Mouse (Mus musculus) lung, postnatal 36 days (tissue): ENCODE measurements around the gene Shc4.

Experiments
- DNase-seq: peaks from one replicate; pipeline ENCODE4 v3.0.0; 2022; ENCODE audit warnings: mixed read lengths

Gene Shc4

GRCm38 (mm10) chr2:125684559-125685440 is 39.1 kb downstream of the Shc4 start:
- no peak for DNase-seq

DNA sequence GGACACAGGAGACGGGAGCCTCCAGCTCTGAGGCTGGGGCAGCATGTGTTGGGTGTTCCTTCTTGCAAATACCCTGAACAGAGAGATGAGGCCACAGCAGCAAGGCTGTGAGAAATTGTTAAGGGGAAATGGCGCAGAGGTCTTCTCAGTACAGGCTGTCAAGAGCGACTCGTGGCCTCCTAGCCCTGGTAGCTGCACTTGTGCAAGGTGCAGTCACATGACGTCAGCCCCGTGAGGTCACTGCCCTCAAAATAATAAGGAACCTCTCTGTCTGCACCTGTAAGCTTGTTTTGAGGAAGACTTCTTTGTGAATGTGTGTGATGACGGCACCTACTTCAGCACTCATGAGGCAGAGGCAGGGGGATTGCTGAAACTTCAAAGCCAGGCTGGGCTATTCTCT is 40.1 kb downstream of the Shc4 start:
- DNase-seq: no peak

DNA sequence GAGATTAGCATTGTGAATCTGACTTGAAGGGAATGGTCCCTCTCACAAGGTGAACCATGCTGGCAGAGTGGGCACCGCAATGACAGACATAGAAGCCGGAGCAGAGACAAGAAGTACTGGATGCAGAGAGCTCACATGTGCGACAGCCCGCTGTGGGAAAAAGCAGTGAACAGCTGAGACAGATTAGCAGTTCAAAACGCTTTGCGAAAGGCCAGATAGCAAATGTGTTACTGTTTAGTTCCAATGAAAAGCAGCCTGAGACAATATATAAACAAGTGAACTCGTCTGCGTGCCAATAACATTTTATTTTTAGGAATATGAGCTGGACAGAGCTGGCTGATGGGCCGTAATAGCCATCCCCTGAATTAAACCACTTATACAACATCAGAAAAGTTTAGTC is 42.1 kb downstream of the Shc4 start:
- no peak for DNase-seq

DNA sequence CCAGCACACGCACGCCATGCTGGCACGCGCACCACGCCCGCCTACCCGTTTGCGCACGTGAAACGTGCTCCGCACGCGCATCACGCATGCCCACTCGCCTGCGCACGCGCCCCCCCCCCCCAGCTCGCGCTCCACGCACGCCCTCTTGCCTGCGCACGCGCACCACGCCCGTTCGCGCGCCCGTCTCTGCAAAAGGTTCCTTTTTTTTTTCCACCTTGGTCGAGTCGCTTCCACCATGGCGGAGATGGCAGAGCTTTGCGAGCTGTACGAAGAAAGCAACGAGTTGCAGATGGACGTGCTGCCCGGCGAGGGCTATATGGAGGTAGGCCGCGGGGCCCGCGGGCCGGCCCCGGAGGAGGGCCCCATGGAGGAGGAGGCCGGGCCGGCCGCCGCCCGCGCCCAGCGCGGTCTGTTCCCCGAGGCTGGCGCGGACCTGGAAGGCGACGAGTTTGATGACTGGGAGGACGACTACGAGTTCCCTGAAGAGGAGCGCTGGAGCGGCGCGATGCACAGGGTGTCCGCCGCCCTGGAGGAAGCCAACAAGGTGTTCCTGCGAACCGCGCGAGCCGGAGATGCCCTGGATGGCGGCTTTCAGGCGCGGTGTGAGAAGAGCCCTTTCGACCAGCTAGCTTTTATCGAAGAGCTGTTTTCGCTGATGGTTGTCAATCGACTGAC is 50.9 kb downstream of the Shc4 start, which contains the start of gene Eid1:
TSS of gene Eid1 (plus strand) at position 139 of the 675 bp plus-strand sequence.
- peak; percentile 84 for DNase-seq

DNA sequence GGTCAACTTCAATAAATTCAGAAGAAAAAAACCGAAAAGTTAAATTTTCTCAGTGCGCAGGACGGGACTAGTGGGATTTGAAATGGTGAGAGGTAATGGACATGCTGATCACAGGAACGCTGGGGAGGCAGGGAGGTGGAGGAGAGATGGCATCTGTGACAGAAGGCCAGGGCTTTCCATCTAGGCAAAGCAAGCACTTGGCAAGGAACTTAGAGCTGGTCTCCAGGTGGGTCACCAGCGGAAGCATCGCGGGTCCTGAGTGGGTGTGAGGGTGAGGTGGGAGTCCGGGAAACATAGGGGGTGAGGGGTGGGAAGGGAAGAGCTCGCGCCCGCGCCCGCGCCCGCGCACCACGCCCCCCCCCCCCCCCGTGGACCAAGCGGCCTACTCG is 51.4 kb downstream of the Shc4 start:
- DNase-seq: peak; percentile 15

DNA sequence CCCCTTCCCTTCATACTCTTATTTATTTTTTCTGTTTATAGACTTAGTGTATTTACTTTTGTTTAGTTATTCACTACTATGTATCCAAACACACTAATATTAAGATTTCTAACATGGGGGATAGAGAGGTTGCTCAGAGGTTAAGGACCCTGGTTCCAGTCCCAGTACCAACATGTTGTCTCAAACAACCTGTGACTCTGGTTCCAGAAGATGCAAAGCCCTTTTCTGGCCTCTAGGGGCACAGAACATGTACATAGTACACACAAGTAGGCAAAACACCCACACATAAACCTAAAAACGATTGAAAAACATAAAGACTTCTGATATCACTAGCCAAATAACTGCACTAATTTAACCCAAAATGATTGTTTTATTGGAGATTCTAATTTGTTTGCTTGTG is 53.1 kb downstream of the Shc4 start:
- DNase-seq: peak; percentile 27

DNA sequence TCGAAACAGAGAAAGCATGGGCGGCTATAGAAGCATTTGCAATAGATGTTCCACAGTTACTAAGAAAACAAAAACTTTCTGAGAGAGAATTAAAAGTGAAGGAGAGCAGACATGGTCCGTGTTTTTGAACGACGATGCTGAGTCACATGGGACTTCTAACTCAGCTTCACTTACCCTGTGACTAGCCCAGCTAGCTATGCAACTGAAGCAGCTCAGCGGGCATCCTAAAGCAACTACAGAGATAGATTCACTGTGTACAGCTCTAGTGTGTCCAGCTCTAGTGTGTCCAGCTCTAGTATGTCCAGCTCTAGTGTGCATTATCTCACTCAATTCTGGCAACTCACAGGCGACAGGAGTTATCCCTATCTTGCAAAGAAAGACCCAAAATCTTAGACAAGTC is 56.2 kb downstream of the Shc4 start:
- DNase-seq: no peak

DNA sequence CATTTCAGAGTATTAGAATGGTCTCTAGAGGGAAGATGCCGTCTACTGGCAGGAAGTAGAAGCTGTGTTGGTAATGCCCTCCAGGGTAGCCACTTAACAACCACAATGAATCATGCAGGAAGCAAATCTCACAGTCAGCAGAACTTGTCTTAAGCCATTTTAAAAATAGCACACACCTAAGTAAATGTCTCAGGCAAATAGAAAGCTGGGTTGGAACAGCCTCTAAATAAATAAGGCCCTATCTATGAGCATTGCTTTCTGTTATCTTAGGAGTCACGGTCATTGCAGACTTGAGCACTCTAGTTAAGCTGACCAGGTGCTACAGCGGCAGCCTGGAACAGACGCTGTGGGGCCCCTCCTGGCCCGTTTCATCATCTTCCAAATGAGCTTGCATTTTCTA is 56.8 kb downstream of the Shc4 start:
- peak; percentile 48 for DNase-seq

DNA sequence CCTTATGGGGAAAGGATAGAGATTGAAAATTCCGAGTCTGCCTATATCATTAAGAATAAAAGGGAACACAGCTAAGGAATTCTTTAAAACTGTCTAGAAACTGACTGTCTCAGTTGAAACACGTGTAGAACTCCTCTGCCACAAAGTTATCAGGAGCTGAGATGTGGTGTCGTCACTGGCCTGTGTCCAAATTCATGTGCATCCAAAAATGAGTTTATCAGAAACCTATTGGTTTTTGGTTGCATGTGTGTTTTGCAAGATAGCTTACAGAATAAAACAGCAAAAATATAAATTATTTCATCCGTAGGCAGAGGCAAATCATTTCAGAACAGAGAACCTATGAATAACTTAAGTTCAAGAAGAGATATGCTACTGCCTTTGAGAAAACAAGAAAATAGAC is 57.3 kb downstream of the Shc4 start:
- DNase-seq: no peak

DNA sequence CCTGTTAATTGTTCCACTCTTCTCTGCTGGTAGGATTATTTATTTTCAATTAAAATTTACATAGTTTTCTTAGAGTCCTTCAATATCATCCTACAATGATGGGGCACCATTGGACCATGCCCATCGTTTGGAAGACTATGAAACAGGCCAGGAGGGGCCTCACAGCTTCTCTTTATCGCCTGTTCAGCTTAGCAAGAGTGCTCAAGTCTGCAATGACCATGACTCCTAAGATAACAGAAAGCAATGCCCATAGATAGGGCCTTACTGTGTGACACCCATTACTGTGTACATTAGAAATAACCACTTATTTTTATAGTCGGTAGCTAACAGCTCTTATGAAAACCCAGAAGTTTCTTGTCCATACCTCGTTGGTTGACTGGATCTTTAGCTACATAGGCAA is 58.0 kb downstream of the Shc4 start:
- DNase-seq: no peak

DNA sequence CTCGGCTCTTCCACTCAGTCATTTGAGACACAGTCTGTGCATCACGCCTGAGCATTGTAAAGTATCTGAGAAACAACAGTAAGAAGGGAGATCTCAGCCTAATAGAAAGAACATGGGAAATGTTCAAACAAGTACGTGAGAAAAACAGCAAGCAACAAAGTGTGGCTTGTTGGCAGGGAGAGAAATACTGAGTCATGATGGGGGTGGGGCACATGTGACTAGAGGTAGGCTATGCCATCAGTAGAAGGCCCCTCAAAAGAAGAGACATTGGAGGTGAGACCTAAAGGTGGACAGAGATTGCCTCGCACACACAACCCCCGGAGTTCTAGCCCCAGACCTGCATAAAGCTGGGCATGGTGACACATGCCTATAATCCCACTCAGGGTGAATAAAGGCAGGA is 58.7 kb downstream of the Shc4 start:
- no peak for DNase-seq

DNA sequence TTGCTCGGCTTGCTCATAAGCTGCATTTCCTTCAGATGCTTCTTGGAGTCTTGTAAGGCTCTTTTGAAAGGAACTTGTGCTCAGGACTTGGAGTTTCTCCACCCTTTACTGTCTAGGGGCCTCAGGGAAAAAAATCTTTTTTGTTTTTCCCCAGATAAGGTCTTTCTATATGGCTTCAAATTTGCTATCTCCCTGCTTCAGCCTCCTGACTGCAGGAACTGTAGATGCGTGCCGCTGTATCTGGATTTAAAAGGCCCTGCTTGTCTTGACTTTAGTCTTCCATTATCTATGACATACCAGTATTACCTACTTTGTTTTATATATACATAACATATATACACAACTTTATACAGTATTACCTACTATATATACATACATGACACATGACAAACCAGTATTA is 61.4 kb downstream of the Shc4 start:
- DNase-seq: no peak

GRCm38 (mm10) chr2:125661156-125661555 is 62.8 kb downstream of the Shc4 start:
- DNase-seq: no peak

DNA sequence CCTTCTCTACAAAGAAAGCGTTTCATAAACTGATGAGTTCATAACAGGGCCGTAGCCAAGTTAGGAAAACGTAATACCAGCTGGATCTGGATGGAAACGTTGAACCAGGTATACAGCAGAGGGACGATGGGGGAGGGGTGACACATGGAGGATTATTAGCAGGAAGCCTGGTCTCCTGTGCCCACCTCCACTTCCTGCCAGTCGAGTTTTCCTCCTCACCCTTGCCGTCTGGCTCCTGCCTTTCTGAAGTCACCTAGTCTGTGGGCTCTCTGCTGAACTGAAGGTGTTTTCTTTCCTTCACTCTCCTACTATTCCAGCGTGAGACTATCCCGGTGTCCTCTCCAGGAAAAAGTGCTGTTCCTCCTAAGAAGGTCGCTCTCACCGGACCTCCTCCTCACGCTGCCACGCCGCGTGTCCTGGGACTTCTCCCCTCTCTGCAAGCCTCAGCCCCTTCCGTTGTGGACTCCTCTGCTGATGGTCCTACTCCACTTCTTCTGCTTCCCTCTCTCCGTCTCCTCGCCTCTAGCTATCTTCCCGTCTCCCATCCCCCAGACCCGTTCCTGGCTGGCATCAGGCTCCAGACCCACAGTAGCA is 63.3 kb downstream of the Shc4 start:
- DNase-seq: no peak

- peak; percentile 76 for DNase-seq
Measured at GRCm38 (mm10) chr2:125659823-125660536, 64.0 kb downstream of the Shc4 start.

- DNase-seq: no peak
Measured at GRCm38 (mm10) chr2:125655391-125655790, 68.6 kb downstream of the Shc4 start.

DNA sequence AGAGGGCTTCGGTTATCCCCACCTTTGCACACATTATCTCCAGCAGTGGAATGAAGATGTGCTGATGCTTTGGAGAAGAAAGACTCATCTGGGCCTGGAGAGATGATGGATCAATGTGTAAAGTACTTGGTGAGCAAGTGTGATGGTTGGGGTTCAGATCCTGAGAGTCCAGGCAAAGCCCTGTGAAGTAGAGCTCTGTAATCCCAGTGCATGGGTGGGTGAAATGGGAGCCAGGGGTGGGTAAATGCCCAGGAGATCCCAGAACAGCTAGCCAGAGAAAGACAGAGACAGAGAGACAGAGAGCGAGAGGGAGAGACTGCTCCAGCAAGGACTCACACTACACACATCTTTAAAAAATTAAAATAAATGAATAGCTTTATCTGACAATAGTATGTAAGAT is 70.7 kb downstream of the Shc4 start:
- no peak for DNase-seq

GRCm38 (mm10) chr2:125651563-125651962 is 72.4 kb downstream of the Shc4 start:
- DNase-seq: no peak

- DNase-seq: peak; percentile 24
Measured at GRCm38 (mm10) chr2:125650742-125651352, 73.1 kb downstream of the Shc4 start.

DNA sequence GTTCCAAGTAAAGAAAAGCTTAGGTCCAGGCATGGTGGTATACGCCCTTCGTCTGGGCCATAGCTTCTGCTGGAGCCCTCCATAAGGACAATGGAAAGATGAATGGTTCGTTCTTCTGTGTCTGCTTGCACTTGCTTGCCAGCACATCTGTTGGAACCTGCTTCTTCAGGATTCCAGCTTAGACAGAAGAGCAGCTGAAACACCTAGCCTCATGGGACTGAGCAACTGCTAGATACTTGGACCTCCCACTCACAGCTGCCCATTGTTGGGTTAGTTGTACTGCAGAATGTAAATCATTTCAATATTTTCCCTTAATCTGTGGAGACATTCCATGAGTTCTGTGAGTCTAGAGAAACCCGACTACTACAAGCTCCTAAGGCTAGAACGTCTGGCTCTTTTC is 73.9 kb downstream of the Shc4 start:
- DNase-seq: no peak

DNA sequence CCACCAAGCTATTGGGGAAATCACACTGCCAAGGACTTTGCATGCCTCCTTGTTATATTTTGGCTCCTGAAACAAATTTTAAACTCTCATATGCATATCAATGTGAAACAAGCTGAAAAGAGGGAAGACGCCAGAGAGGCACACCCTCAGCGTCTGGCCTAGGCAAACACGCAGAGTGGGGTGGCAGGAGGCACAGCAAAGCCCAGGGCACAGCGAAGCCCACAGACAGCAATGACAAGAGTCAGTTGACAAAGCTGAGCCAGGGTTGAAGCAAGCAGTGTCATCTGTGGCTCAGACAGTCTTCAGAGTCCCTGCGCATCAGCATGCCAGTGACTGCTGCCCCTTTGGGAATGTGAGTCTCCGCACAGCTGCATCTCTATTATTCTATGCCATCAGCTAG is 79.0 kb downstream of the Shc4 start:
- no peak for DNase-seq

GRCm38 (mm10) chr2:125637331-125637730 is 86.6 kb downstream of the Shc4 start:
- no peak for DNase-seq

DNA sequence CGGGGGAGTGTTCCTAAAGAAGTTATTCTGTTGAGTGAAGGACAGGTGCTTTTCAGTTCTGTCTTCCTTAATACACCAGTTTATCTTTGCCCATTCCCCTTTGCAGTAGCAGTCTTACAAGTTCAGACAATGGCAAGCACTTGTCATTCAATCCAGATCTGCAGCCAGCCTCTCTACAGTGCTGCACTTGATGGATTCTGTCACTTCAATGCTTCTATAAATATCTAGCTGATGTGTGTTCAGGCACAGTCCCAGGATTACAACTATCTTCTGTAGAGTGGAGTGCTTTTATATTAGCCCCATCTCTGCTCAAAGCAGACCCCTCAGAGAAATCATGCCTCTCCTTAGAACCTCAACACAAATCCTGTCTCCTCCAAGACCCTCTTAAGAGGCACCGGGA is 93.9 kb downstream of the Shc4 start:
- no peak for DNase-seq
